Mouse (Mus musculus): ENCODE results near the gene St14. TPM values are rescaled to one million over a fixed set of nuclear protein-coding genes. Genes with fewer than 3 reads are reported as not detected.
"Not testable (repeated sequence)": the region's sequence is repeated elsewhere in the genome, so short reads cannot be mapped to it uniquely, and the experiment has no call there.

Gene St14
- total and polyA plus RNA-seq, 3 experiments, result 0.08 to 0.19 TPM; not detected in 1

- Histone ChIP-seq H3K27ac (ENCODE audit: control insufficient read depth, low read depth, low read length) (no peak overlapping the region), H3K9ac (ENCODE audit: control insufficient read depth, low read depth, low read length, poor library complexity, severe bottlenecking) (no peak overlapping the region), H3K4me3 (ENCODE audit: control insufficient read depth in 1 of 2, insufficient read depth in 1 of 2, low read depth in 2 of 2, low read length in 2 of 2) (no peak overlapping the region), H3K9me3 (replicated peaks; ENCODE audit: insufficient read depth, low read length) (no peaks in the 10 kb centered on the region), H3K4me1 (ENCODE audit: control insufficient read depth in 1 of 2, insufficient read depth in 2 of 2, low read length in 2 of 2) (no peaks in the 10 kb centered on the region), H3K79me2 (ENCODE audit: control insufficient read depth, insufficient read depth, low read length, poor library complexity) (no peaks in the 10 kb centered on the region), H3K27me3 (ENCODE audit: control insufficient read depth in 1 of 2, insufficient read depth in 2 of 2, low read length in 2 of 2) (no peaks in the 10 kb centered on the region), H3K36me3 (ENCODE audit: control insufficient read depth in 1 of 2, insufficient read depth in 2 of 2, low read length in 2 of 2) (peaks cover 0 to 7% of the 10 kb centered on the region in 2 experiments; a peak in 3 of 4 replicates)
- no peak for DNase-seq (ENCODE audit: low read depth, low spot score)
- TF ChIP-seq CHD1 (IDR thresholded peaks at IDR 0.05; ENCODE audit: low read depth, low read length) (no peak), ZNF384 (IDR thresholded peaks at IDR 0.05; ENCODE audit: low read depth, low read length) (no peak), TAL1 (IDR thresholded peaks at IDR 0.05; ENCODE audit: low read length) (no peak), CTCF (IDR thresholded peaks at IDR 0.05 in 2 of 3, conservative IDR thresholded peaks at IDR 0.05 in 1 of 3; ENCODE audit: control insufficient read depth in 1 of 3, insufficient read depth in 1 of 3, low read depth in 2 of 3, low read length in 3 of 3, poor library complexity in 1 of 3, severe bottlenecking in 1 of 3) (no peak), MYB (IDR thresholded peaks at IDR 0.05; ENCODE audit: low read depth, low read length) (no peak), USF2 (IDR thresholded peaks at IDR 0.05; ENCODE audit: borderline replicate concordance in 1 of 2, insufficient read depth in 1 of 2, low read depth in 1 of 2, low read length in 2 of 2) (no peak), BHLHE40 (IDR thresholded peaks at IDR 0.05; ENCODE audit: borderline replicate concordance, low read depth, low read length) (no peak), RCOR1 (IDR thresholded peaks at IDR 0.05; ENCODE audit: low read depth, low read length) (no peak), MAFK (IDR thresholded peaks at IDR 0.05; ENCODE audit: borderline replicate concordance, low read depth, low read length) (no peak), NELFE (IDR thresholded peaks at IDR 0.05; ENCODE audit: low read depth, low read length) (no peak), EP300 (IDR thresholded peaks at IDR 0.05; ENCODE audit: low read depth in 1 of 2, low read length in 2 of 2) (no peak), POLR2A (IDR thresholded peaks at IDR 0.05; ENCODE audit: control insufficient read depth in 1 of 2, insufficient read depth in 1 of 2, low read depth in 1 of 2, low read length in 2 of 2, poor library complexity in 1 of 2) (no peak), E2F4 (IDR thresholded peaks at IDR 0.05; ENCODE audit: borderline replicate concordance, low read depth, low read length) (no peak), POLR2AphosphoS2 (IDR thresholded peaks at IDR 0.05; ENCODE audit: low read length) (no peak), ZKSCAN1 (IDR thresholded peaks at IDR 0.05; ENCODE audit: low read depth, low read length) (no peak), ELF1 (IDR thresholded peaks at IDR 0.05; ENCODE audit: low read depth, low read length) (no peak), KAT2A (conservative IDR thresholded peaks at IDR 0.05; ENCODE audit: low read depth, low read length) (no peak)
Observed at GRCm38 (mm10) chr9:31058723-31059122, 72.9 kb downstream of the St14 start.

DNA sequence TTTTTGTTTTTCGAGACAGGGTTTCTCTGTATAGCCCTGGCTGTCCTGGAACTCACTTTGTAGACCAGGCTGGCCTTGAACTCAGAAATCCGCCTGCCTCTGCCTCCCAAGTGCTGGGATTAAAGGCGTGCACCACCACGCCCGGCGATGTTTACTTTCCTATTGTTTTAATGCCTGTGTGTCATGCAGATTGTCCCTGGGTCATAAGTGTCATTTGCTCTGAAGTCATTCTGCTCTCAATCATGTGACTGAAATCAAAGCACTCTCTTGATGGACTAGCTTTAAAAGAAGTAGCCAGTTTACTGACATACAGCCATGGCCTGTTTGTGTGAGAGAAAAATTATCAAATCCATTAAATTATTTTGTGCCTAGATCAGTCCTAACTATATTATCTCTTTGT is 80.1 kb downstream of the St14 start:
- not testable (repeated sequence) for H3K4me3 ChIP-seq (ENCODE audit: control insufficient read depth in 1 of 2, insufficient read depth in 1 of 2, low read depth in 2 of 2, low read length in 2 of 2); H3K36me3 ChIP-seq (ENCODE audit: control insufficient read depth in 1 of 2, insufficient read depth in 2 of 2, low read length in 2 of 2); H3K9me3 ChIP-seq (replicated peaks; ENCODE audit: insufficient read depth, low read length); H3K79me2 ChIP-seq (ENCODE audit: control insufficient read depth, insufficient read depth, low read length, poor library complexity); DNase-seq (ENCODE audit: low read depth, low spot score); H3K9ac ChIP-seq (ENCODE audit: control insufficient read depth, low read depth, low read length, poor library complexity, severe bottlenecking); H3K27me3 ChIP-seq (ENCODE audit: control insufficient read depth in 1 of 2, insufficient read depth in 2 of 2, low read length in 2 of 2); H3K27ac ChIP-seq (ENCODE audit: control insufficient read depth, low read depth, low read length); H3K4me1 ChIP-seq (ENCODE audit: control insufficient read depth in 1 of 2, insufficient read depth in 2 of 2, low read length in 2 of 2)

Measured in MEL (cell line).